Mouse (Mus musculus) liver, embryonic 14.5 days (tissue): ENCODE data around the gene Pou2f2.

Experiments used
- CTCF ChIP-seq: IDR thresholded peaks from 2 replicates; pipeline ENCODE4 v1.5.1; 2016; ENCODE audit warnings: antibody characterized with exemption, low read depth, control low read depth
- EP300 ChIP-seq: IDR thresholded peaks from 2 replicates; pipeline ENCODE4 v1.6.1; 2016; ENCODE audit warnings: antibody characterized with exemption, low read depth

- TF ChIP-seq EP300 (no peak), CTCF (peak; percentile 36)
Observed at GRCm38 (mm10) chr7:25218705-25219415, 39.3 kb upstream of the Pou2f2 start.
